Mouse (Mus musculus): Measurements from ENCODE around the gene Bmpr1b.

DNA sequence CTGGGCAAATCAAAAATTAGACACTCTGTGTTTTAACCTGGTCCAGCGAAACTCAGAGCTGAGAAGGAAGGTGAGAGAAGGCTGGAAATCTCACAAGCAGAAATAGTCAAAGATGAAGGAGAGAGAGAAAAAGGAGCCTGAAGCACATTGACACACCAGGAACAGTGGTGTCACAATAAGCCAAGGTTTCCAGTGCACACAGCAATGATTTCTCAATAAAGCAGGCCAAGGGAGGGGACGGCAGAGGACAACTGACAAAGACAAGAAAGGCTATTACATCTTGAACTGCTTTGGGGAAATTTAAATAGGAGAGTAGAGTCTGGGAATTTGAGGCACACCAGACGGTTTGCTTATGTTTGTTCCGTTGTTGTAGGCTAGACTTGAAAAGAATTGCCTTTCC lies 314.9 kb downstream of the Bmpr1b start:
- TF ChIP-seq CTCF (IDR thresholded peaks at IDR 0.05; ENCODE audit: low read depth, low read length) = no peak
- TF ChIP-seq POLR2A (IDR thresholded peaks at IDR 0.05; ENCODE audit: insufficient read depth, low read length) = no peak
- TF ChIP-seq EP300 (IDR thresholded peaks at IDR 0.05; ENCODE audit: insufficient read depth, low read depth, low read length) = no peak

Measured in ES-Bruce4 (cell line).